Mouse (Mus musculus): ENCODE results near the gene Dnttip1.

DNA sequence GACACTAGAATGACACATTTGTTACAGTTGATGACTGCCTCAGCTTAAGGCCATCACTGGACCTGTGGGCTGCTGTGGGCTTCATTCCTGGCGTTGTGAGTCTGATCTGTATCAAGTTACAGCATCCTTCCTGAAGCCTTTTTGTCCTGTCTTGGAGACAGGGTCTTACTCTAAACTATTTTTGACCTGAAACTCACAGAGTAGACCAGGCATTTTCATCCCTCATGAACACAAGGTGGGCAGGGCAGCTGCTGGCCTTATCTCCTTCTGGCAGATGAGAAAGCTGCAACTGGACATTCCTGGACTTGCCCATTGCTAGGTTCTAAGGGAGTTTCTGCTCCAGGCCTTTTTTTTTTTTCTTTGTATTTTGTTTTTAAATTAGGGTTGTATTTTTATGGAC, 12.9 kb downstream of the Dnttip1 start:
- TF ChIP-seq TAL1 (IDR thresholded peaks at IDR 0.05; ENCODE audit: low read length) (peak; percentile 86), GATA1 (IDR thresholded peaks at IDR 0.05; ENCODE audit: low read length) (peak; percentile 75)

All from erythroblast, embryonic 14.5 days (primary cell).